Mouse (Mus musculus) erythroid progenitor cell, adult 5-6 weeks (primary cell): ENCODE measurements around the gene Ifit1bl2. TPM values are rescaled to one million over a fixed set of nuclear protein-coding genes. Genes with fewer than 3 reads are reported as not detected.

ENCODE experiments used
- ATAC-seq: replicated peaks from 2 replicates; pipeline ENCODE4 v1.8.0; 2016; ENCODE audit warnings: moderate number of reproducible peaks, mild to moderate bottlenecking, moderate TSS enrichment, inconsistent platforms; ENCODE audit not compliant: poor library complexity, low FRiP score, severe bottlenecking
- total RNA-seq, 2 experiments: library from RNA; stranded (forward) in 1 of 2; stranded (reverse) in 1 of 2; fragments of 150-400 nt in 1 of 2; fragments of 186-747, 209-891 nt in 1 of 2; gene quantifications; 2 replicates each; pipeline versions ENCODE4 v1.2.3 to v1.2.4; 2015 to 2017; ENCODE audit warnings: low replicate concordance in 2 of 2

Gene Ifit1bl2
- total RNA-seq, 2 experiments from 2014 or later = 2.1 TPM; not detected in 1

DNA sequence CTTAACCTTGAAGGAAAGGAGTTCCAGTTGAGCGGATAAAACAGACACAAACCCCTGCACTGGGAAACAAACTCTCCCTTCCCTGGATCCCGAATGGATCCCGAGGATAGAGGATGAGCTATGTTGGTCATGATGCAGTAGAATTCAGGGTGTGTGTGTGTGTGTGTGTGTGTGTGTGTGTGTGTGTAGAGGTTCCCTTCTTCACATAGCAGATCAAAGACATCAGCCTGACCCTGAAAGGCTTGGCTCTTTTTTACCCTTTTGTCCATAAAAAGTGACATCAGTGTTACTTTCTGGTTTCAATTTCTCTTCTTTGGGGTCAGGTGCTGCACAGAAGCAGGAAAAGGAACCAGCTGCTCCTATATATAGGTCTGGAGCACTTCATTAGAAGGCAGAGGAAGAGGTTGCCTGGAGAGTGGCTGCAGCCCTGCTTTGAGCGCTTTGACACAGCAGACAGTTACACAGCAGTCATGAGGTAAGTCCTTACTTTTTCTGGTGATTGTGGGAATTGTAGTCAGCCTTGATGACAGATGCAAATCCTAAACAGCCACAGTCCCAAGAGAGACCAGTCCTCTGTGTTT lies 70.6 kb downstream of the Ifit1bl2 start:
- ATAC-seq = no peak

DNA sequence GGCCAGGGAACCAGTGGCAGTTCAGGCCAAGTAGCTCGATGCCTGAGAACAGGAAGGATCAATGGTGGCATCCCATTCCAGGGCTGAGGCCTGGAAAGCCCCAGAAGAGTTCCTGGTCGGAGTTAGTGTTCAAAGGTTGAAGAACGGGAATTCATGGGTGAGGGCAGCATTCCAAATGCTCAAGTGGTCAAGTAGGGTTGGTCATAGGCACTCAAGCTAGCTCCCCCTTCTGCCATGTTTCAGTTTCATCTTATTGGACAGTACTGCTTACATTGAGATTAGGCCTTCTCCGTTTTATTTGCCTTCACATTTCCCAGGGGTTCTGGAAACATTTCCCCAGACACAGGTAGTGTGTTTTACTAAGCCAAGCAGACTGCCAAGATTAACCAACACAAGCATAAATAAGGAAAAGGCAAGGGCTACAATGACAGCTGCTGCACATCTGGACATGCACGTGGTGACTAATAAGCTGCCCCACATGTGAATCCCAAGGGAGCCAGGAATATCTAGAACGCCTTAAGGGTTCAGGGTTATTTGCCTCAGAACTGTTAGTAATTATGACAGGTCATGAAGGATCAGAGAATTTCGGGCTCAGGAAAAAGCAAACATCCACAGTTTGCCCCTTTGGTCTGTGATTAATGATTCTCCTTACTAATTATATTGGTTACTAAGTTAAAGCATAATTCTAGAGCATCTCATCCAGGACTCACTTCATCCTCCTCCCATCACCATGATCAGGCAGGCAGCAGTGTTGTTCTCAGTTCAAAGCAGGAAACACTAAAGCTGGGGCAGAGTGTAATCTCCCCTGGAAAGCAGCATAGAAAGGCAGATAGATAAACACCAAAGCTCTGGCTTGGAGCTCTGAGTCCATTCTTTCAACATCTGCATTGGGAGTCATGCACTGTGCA lies 71.3 kb downstream of the Ifit1bl2 start:
- ATAC-seq = no peak

Other genes starting within 250 kb of the Ifit1bl2 start
- gene Ch25h, start 165.6 kb downstream of the Ifit1bl2 start, total RNA-seq (2015; ENCODE audit: low replicate concordance) = not detected in 2 replicates
- not detected in 2 replicates for gene Ch25h, start 165.6 kb downstream of the Ifit1bl2 start, total RNA-seq (2017; ENCODE audit: low replicate concordance)
- gene Lipa, start 113.3 kb downstream of the Ifit1bl2 start, total RNA-seq (2015; ENCODE audit: low replicate concordance) = 21.4 and 26.3 TPM in 2 replicates
- 9.1 and 11.0 TPM in 2 replicates for gene Lipa, start 113.3 kb downstream of the Ifit1bl2 start, total RNA-seq (2017; ENCODE audit: low replicate concordance)
- gene Ifit2, start 90.0 kb downstream of the Ifit1bl2 start, total RNA-seq (2015; ENCODE audit: low replicate concordance) = 2.9 and 5.0 TPM in 2 replicates
- gene Ifit2, start 90.0 kb downstream of the Ifit1bl2 start, total RNA-seq (2017; ENCODE audit: low replicate concordance) = 7.7 and 11.2 TPM in 2 replicates
- 2.5 and 9.2 TPM in 2 replicates for gene Ifit3, start 57.2 kb downstream of the Ifit1bl2 start, total RNA-seq (2015; ENCODE audit: low replicate concordance)
- gene Ifit3, start 57.2 kb downstream of the Ifit1bl2 start, total RNA-seq (2017; ENCODE audit: low replicate concordance) = 2.3 and 4.5 TPM in 2 replicates
- 1.1 and 1.3 TPM in 2 replicates for gene Ifit1bl1, start 38.8 kb downstream of the Ifit1bl2 start, total RNA-seq (2015; ENCODE audit: low replicate concordance)
- gene Ifit1bl1, start 38.8 kb downstream of the Ifit1bl2 start, total RNA-seq (2017; ENCODE audit: low replicate concordance) = 2.7 TPM in 1 of 2 replicates, not detected in the other
- gene Ifit3b, start 32.8 kb downstream of the Ifit1bl2 start, total RNA-seq (2015; ENCODE audit: low replicate concordance) = 0.84 TPM in 1 of 2 replicates, not detected in the other
- not detected in 2 replicates for gene Ifit3b, start 32.8 kb downstream of the Ifit1bl2 start, total RNA-seq (2017; ENCODE audit: low replicate concordance)
- 4.0 and 9.6 TPM in 2 replicates for gene Ifit1, start 128 bp upstream of the Ifit1bl2 start, total RNA-seq (2015; ENCODE audit: low replicate concordance)
- 4.9 and 11.6 TPM in 2 replicates for gene Ifit1, start 128 bp upstream of the Ifit1bl2 start, total RNA-seq (2017; ENCODE audit: low replicate concordance)
- 0.36 TPM in 1 of 2 replicates, not detected in the other for gene Slc16a12, start 106.5 kb upstream of the Ifit1bl2 start, total RNA-seq (2015; ENCODE audit: low replicate concordance)
- not detected in 2 replicates for gene Slc16a12, start 106.5 kb upstream of the Ifit1bl2 start, total RNA-seq (2017; ENCODE audit: low replicate concordance)
- 2.9 and 4.0 TPM in 2 replicates for gene Pank1, start 238.7 kb upstream of the Ifit1bl2 start, total RNA-seq (2015; ENCODE audit: low replicate concordance)
- gene Pank1, start 238.7 kb upstream of the Ifit1bl2 start, total RNA-seq (2017; ENCODE audit: low replicate concordance) = 0.39 and 2.2 TPM in 2 replicates